Mouse (Mus musculus): ENCODE results near the gene Msantd1. TPM values are rescaled to one million over a fixed set of nuclear protein-coding genes. Genes with fewer than 3 reads are reported as not detected.

The Msantd1 gene
- total and polyA plus RNA-seq, 2 experiments from 2014 or later, result 5.9 to 10.0 TPM

DNA sequence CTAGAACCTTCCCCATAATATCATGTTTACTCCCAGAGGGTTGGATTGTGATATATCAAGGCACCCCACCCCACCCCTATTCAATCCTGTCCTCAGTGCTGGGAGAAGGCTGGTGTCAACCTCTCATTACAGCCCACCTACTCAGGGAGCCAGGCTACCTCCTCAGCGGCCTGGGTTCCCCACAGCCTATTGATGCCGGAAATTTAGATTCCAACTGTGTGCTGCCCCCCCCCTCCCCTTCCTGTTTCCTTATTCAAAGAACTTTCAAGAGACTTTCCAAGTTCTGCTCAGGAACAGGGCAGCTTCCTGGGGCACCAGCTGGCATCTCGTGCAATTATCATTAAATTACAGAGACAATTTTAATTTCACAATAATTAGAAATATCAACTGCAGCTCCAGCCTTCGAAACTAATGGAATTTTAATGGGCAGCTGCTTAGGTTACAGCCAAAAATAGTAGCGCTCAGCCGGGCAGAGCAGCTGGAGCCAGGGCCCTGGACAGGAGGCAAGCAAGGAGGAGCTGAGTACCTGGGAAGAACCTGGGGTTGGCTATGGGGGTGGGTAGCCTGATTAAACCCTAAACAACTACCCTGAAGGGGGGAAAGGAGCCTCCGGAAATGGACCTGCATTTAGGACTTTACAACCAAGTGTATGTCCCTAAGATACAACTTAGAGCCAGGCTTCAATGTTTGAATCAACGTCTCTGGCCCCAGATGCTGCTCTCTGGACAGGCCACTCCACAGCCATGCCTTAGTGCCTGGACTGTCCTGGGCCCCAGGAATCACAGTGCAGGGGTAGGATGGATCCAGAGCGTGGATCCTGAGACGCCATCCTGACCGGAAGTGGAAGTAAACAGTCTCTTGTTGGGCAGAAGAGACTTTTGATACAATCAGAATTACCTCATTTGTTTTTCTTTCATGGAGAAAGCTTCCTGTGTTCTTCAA, 24.0 kb downstream of the Msantd1 start:
- Histone ChIP-seq H3K27ac (peak overlapping the region; percentile 66), H3K4me1 (ENCODE audit: insufficient read depth, low read length) (peaks cover 14% of the 10 kb centered on the region), H3K9ac (replicated peaks; ENCODE audit: low read length) (no peak overlapping the region), H3K4me2 (ENCODE audit: low read depth, low read length) (no peak overlapping the region), H3K4me3 (ENCODE audit: low read length) (no peak overlapping the region), H3K36me3 (ENCODE audit: insufficient read depth, low read length) (no peaks in the 10 kb centered on the region), H3K9me3 (ENCODE audit: low read length) (no peaks in the 10 kb centered on the region), H3K27me3 (ENCODE audit: insufficient read depth, low read length) (no peaks in the 10 kb centered on the region)
- TF ChIP-seq CTCF (IDR thresholded peaks at IDR 0.05; ENCODE audit: low read depth), result no peak
- WGBS, result 40% methylated on average over 11 of the region's 11 CpGs
- ATAC-seq (0 out of 2 replicates have a peak, but pooled peaks have one; percentile 51), DNase-seq (ENCODE audit: low spot score) (peak; percentile 27)

DNA sequence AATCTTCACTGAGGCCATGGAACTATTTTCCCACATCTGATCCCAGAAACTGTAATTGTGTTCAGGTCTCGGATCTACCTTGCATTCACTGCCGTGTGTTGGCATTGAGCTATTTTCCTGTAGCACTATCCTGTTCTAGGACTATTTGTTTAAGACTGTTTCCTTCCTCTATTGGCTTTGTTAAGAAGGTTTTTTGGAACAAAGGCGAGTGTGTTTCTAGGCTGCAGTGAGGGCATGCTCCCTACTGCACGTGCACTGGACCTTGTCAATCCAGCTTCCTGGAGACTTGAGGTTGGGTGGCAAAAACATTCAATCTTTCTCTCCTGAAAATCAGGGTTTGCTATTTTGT, 24.6 kb downstream of the Msantd1 start:
- ATAC-seq (no peak), DNase-seq (ENCODE audit: low spot score) (no peak)
- TF ChIP-seq CTCF (IDR thresholded peaks at IDR 0.05; ENCODE audit: low read depth), result no peak
- H3K9me3 ChIP-seq (ENCODE audit: low read length), result no peaks in the 10 kb centered on the region
- WGBS, result 24% methylated on average over 4 of the region's 4 CpGs
- H3K9ac ChIP-seq (replicated peaks; ENCODE audit: low read length), result no peak overlapping the region
- H3K36me3 ChIP-seq (ENCODE audit: insufficient read depth, low read length), result no peaks in the 10 kb centered on the region
- H3K4me1 ChIP-seq (ENCODE audit: insufficient read depth, low read length), result peaks cover 14% of the 10 kb centered on the region
- peak overlapping the region; percentile 66 for H3K27ac ChIP-seq
- no peaks in the 10 kb centered on the region for H3K27me3 ChIP-seq (ENCODE audit: insufficient read depth, low read length)
- H3K4me3 ChIP-seq (ENCODE audit: low read length), result no peak overlapping the region
- no peak overlapping the region for H3K4me2 ChIP-seq (ENCODE audit: low read depth, low read length)

DNA sequence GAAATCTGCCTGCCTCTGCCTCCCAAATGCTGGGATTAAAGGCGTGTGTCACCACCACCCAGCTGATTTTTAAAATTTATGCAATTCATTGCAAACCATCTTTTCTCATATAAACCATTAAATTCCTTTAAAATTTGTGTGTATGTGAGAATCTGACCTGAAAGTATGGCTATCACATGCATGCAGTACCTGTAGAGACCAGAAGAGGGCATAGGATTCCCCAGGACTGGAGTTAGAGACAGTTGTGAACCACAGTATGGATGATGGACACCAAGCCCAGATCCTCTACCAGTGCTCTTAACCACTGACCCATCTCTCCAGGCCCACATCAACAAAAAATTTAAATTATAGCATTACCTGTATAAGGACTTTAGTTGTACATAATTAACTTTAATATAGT, 25.6 kb downstream of the Msantd1 start:
- ATAC-seq (no peak), DNase-seq (ENCODE audit: low spot score) (no peak)
- 91% methylated on average over 1 of the region's 1 CpGs for WGBS

DNA sequence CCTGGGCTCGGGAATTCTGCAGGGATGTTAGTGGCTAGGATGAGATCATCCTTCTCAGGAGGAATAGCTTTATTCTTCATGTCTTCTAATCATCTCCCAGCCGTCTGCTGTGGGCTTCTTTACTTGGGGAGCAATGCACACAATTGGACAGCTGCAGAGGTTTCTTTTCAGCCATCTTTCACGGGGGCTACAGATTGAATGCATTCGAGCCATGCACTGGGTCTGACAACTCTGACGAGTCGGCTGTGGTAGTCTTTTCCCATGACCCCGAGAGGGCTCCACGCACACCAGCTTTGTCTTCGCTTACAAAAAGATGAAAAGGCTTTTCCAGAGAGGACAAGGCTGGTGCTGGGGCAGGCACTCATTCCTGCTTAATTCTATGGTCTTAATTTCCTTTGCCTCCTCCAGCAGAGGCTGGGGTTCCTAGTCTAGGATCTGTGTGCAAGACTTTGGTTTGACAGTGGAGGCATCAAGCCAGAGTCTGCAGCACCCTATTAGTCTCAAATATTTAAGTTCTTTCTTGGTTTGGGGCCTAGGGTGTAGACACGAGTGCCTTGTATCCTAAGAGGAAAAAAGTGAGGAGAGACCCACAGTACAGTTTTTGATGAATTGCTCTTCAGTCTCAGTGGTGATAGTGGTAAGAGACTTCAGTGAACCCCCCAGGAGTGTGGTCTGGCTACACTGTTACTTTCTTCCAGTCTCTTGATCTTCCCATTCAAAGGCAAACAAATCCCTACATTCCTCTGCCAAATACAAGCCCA, 34.1 kb downstream of the Msantd1 start:
- H3K36me3 ChIP-seq (ENCODE audit: insufficient read depth, low read length), result no peaks in the 10 kb centered on the region
- no peak overlapping the region for H3K9ac ChIP-seq (replicated peaks; ENCODE audit: low read length)
- no peak overlapping the region for H3K27ac ChIP-seq
- H3K27me3 ChIP-seq (ENCODE audit: insufficient read depth, low read length), result no peaks in the 10 kb centered on the region
- H3K4me1 ChIP-seq (ENCODE audit: insufficient read depth, low read length), result peaks cover 5% of the 10 kb centered on the region; the same call in 1 of the 2 replicates
- ATAC-seq, result no peak
- peak; percentile 29 for DNase-seq (ENCODE audit: low spot score)
- H3K4me2 ChIP-seq (ENCODE audit: low read depth, low read length), result no peak overlapping the region
- TF ChIP-seq CTCF (IDR thresholded peaks at IDR 0.05; ENCODE audit: low read depth), result no peak
- H3K4me3 ChIP-seq (ENCODE audit: low read length), result no peak overlapping the region
- WGBS, result 12% methylated on average over 10 of the region's 10 CpGs
- H3K9me3 ChIP-seq (ENCODE audit: low read length), result no peaks in the 10 kb centered on the region

More for the DNA sequence above, 25.6 kb downstream of the Msantd1 start:
- TF ChIP-seq CTCF (IDR thresholded peaks at IDR 0.05; ENCODE audit: low read depth), result peak; percentile 67
- Histone ChIP-seq H3K27me3 (ENCODE audit: insufficient read depth, low read length) (no peaks in the 10 kb centered on the region), H3K4me1 (ENCODE audit: insufficient read depth, low read length) (peaks cover 14% of the 10 kb centered on the region), H3K4me2 (ENCODE audit: low read depth, low read length) (no peak overlapping the region), H3K27ac (no peak overlapping the region), H3K9me3 (ENCODE audit: low read length) (no peaks in the 10 kb centered on the region), H3K9ac (replicated peaks; ENCODE audit: low read length) (no peak overlapping the region), H3K4me3 (ENCODE audit: low read length) (no peak overlapping the region), H3K36me3 (ENCODE audit: insufficient read depth, low read length) (no peaks in the 10 kb centered on the region)

DNA sequence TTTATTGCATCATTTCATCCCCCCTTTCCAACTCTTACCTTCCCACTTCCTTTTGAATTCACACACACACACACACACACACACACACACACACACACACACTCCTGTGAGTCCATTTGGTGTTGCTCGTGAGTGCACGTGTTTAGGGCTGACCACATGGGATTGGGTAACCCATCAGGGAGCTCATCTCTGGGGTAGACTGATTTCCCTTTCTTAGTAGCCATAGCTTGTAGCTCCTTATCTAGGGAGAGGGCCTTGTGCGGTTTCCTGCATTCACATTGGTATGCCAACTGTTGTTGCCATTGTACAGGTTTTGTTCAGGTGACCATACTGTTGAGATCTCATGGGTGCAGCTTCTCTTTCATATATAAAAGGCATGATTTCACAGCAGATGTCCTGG, 35.6 kb downstream of the Msantd1 start:
- H3K4me2 ChIP-seq (ENCODE audit: low read depth, low read length), result no peak overlapping the region
- H3K27ac ChIP-seq, result no peak overlapping the region
- ATAC-seq, result no peak
- H3K27me3 ChIP-seq (ENCODE audit: insufficient read depth, low read length), result no peaks in the 10 kb centered on the region
- no peak for DNase-seq (ENCODE audit: low spot score)
- no peak for TF ChIP-seq CTCF (IDR thresholded peaks at IDR 0.05; ENCODE audit: low read depth)
- H3K36me3 ChIP-seq (ENCODE audit: insufficient read depth, low read length), result no peaks in the 10 kb centered on the region
- H3K4me3 ChIP-seq (ENCODE audit: low read length), result no peak overlapping the region
- H3K9ac ChIP-seq (replicated peaks; ENCODE audit: low read length), result no peak overlapping the region
- whole genome bisulfite sequencing, result 89% methylated on average over 3 of the region's 3 CpGs
- peaks cover 5% of the 10 kb centered on the region for H3K4me1 ChIP-seq (ENCODE audit: insufficient read depth, low read length)
- H3K9me3 ChIP-seq (ENCODE audit: low read length), result no peaks in the 10 kb centered on the region

DNA sequence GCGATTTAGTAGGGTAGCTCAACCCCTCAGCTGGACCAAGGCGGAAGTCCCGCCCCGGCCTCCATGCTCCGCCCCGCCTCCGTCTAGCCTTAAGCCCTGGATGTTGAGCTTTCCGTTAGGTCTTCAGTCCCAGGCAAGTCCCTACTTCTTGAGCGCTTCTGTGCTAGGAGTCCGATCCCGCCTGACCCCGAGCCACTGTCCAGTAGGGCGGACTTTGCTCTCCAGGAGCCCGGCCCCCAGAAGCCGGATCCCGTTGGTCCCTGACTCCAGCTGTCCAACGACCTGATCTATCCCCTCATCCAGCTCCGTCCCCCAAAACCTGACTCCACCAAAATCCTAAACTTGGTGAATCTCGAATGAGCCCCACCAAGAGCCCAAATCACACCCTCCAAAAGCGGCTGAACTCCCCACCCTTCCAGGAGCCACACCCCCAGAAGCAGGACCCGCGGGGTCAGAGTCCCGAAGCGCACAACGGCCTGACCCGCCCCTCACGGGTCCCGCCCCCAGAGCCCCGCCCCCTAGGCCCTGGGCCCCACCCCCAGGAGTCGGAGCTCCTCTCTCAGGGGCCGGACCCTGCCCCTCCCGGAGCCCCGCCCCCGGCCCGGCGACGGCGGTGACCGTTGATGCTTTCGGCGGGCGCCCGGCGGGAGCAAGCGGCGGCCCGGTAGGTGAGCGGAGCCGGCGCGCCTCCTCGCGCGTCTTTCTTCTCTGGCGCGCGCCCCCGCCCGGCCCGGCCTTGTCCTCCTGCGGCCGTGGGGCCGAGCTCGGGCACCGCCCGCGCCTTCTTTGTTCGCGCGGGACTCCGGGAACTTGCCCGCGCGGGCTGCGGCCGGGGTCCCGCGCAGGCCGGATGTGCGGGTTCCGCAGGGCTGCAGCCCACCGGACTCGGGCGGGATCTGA, 41.3 kb downstream of the Msantd1 start, which contains the start of gene Rgs12:
Gene Rgs12 (plus strand): TSS at position 585 of the 900 bp plus-strand sequence.
- H3K9ac ChIP-seq (replicated peaks; ENCODE audit: low read length), result peak within 1 kb of the TSS; percentile 94
- peak within 1 kb of the TSS; percentile 75 for H3K4me2 ChIP-seq (ENCODE audit: low read depth, low read length)
- no peaks in the 10 kb centered on the region for H3K9me3 ChIP-seq (ENCODE audit: low read length)
- H3K4me1 ChIP-seq (ENCODE audit: insufficient read depth, low read length), result peaks cover 23% of the 10 kb centered on the region
- DNase-seq (ENCODE audit: low spot score) (peak; percentile 86), ATAC-seq (peak; percentile 90)
- no peaks in the 10 kb centered on the region for H3K36me3 ChIP-seq (ENCODE audit: insufficient read depth, low read length)
- under 1% methylated on average over 79 of the region's 84 CpGs for WGBS
- peak within 1 kb of the TSS; percentile 85 for H3K4me3 ChIP-seq (ENCODE audit: low read length)
- no peaks in the 10 kb centered on the region for H3K27me3 ChIP-seq (ENCODE audit: insufficient read depth, low read length)
- H3K27ac ChIP-seq, result peak within 1 kb of the TSS; percentile 88
- TF ChIP-seq CTCF (IDR thresholded peaks at IDR 0.05; ENCODE audit: low read depth), result no peak
